Mouse (Mus musculus) spleen, adult 2 months (tissue): ENCODE data around the gene Tmco3.

Experiments
- CTCF ChIP-seq: fragments of 200-500 bp; IDR thresholded peaks from 2 replicates; pipeline ENCODE4 v1.5.1; 2011; ENCODE audit warnings: mild to moderate bottlenecking, inconsistent platforms; ENCODE audit not compliant: insufficient read depth, insufficient read length, insufficient replicate concordance; ENCODE audit errors: extremely low read depth
- POLR2A ChIP-seq: fragments of 200-500 bp; IDR thresholded peaks from 2 replicates; pipeline ENCODE4 v1.6.1; 2011; ENCODE audit warnings: low read depth, low read length, inconsistent platforms

- TF ChIP-seq POLR2A (no peak), CTCF (no peak)
These were observed 51.6 kb downstream of the Tmco3 start for GRCm38 (mm10) chr8:13339646-13339990.
